Mouse (Mus musculus) thymus, postnatal 14 days (tissue): ENCODE measurements around the gene Aqp1.

Source experiments
- DNase-seq: peaks from one replicate; pipeline ENCODE4 v3.0.0; 2021

Gene Aqp1

GRCm38 (mm10) chr6:55332100-55332772, 4.0 kb upstream of the Aqp1 start:
- DNase-seq: no peak

GRCm38 (mm10) chr6:55332773-55333109, 3.5 kb upstream of the Aqp1 start:
- DNase-seq: no peak

- DNase-seq: no peak
These were observed 1.0 kb downstream of the Aqp1 start for GRCm38 (mm10) chr6:55337242-55337641.

- DNase-seq: no peak
These were observed 1.8 kb downstream of the Aqp1 start for GRCm38 (mm10) chr6:55338077-55338476.

GRCm38 (mm10) chr6:55338934-55339825, 2.9 kb downstream of the Aqp1 start:
- DNase-seq: no peak

- DNase-seq: no peak
These were observed 5.5 kb downstream of the Aqp1 start for GRCm38 (mm10) chr6:55341688-55342087.

- DNase-seq: no peak
These were observed 6.1 kb downstream of the Aqp1 start for GRCm38 (mm10) chr6:55342328-55342727.

- DNase-seq: no peak
These were observed 7.2 kb downstream of the Aqp1 start for GRCm38 (mm10) chr6:55343446-55343845.

- no peak for DNase-seq
These were observed 8.2 kb downstream of the Aqp1 start for GRCm38 (mm10) chr6:55344291-55345016.

GRCm38 (mm10) chr6:55345264-55345663, 9.0 kb downstream of the Aqp1 start:
- DNase-seq: no peak

- no peak for DNase-seq
These were observed 10.3 kb downstream of the Aqp1 start for GRCm38 (mm10) chr6:55346491-55346890.

GRCm38 (mm10) chr6:55347711-55348571, 11.7 kb downstream of the Aqp1 start:
- no peak for DNase-seq

- no peak for DNase-seq
These were observed 13.0 kb downstream of the Aqp1 start for GRCm38 (mm10) chr6:55349231-55349630.

- DNase-seq: no peak
These were observed 14.2 kb downstream of the Aqp1 start for GRCm38 (mm10) chr6:55350383-55350952.

GRCm38 (mm10) chr6:55351712-55352111, 15.5 kb downstream of the Aqp1 start:
- no peak for DNase-seq

GRCm38 (mm10) chr6:55353711-55354445, 17.6 kb downstream of the Aqp1 start:
- no peak for DNase-seq

GRCm38 (mm10) chr6:55354456-55355117, 18.4 kb downstream of the Aqp1 start:
- DNase-seq: no peak

GRCm38 (mm10) chr6:55355575-55355974, 19.3 kb downstream of the Aqp1 start:
- DNase-seq: no peak

GRCm38 (mm10) chr6:55356017-55356703, 19.9 kb downstream of the Aqp1 start:
- DNase-seq: no peak

GRCm38 (mm10) chr6:55356976-55357635, 20.9 kb downstream of the Aqp1 start:
- DNase-seq: no peak
